Mouse (Mus musculus) heart, adult 11 months (tissue): ENCODE measurements around the gene Gm11027.

Source experiments
- DNase-seq: peaks from one replicate; pipeline ENCODE4 v3.0.0; 2022

Gene Gm11027

DNA sequence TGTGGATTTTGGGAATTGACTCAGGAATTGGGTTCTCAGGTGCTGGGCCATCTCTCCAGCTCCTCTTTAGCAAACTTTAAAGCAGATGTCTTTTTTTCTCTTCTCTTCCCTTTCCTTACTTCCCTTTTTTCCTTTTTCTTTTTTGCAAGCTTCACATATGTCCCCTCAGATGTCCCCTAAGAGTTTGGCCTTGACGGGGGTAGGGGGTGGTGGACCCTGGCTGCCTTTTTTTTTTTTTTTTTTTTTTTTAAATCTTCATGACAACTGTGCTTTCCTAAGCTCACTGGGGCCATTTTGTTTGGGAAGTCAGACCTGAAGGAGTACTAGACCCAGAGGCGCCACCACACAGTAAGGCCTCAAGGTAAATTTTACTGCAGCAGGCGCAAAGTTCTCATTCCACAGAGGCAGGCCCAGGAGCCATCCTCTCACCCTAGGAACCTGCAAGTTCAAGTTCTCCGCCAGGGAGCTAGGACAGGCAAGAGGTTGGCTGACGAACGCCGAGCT, 5.0 kb downstream of the Gm11027 start:
- DNase-seq, result no peak

DNA sequence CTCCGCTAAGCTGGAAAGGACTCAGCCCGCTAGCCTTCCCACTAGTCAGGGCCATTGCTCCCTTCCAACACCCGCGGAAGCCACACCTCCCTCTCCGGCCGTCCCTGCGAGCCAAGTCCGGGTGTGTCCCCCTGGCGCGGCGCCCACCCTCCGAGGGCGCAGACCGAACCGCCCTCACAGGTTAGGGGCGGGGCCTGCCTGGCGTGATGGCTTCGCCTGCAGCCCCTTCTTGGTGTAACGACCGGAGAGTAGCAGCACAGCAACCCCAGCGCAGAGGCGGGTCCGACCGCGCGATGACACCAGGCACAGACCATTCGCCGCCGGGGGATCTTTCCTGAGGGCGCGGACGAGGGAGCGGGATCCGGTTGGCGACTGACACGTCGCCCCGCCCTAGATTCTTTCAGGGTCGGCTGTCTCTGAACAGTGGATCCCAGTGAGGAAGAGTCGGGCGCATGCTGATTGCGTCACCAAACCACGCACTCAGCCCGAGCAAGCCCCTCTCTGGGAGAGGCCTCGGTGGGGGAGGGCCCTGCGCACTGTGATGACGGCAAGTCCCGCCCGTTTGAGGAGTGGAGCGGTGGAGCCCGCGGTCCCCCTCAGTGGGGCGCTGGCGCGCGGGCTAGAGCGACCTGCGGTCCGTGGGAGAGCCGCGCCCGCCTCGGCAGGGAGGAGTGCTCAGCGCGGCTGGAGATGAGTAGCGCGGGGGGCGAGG, 5.6 kb downstream of the Gm11027 start, which contains the start of gene Esyt2:
Esyt2 (plus strand) TSS at position 544 of the 712 bp plus-strand sequence.
- DNase-seq, result peak; percentile 100

DNA sequence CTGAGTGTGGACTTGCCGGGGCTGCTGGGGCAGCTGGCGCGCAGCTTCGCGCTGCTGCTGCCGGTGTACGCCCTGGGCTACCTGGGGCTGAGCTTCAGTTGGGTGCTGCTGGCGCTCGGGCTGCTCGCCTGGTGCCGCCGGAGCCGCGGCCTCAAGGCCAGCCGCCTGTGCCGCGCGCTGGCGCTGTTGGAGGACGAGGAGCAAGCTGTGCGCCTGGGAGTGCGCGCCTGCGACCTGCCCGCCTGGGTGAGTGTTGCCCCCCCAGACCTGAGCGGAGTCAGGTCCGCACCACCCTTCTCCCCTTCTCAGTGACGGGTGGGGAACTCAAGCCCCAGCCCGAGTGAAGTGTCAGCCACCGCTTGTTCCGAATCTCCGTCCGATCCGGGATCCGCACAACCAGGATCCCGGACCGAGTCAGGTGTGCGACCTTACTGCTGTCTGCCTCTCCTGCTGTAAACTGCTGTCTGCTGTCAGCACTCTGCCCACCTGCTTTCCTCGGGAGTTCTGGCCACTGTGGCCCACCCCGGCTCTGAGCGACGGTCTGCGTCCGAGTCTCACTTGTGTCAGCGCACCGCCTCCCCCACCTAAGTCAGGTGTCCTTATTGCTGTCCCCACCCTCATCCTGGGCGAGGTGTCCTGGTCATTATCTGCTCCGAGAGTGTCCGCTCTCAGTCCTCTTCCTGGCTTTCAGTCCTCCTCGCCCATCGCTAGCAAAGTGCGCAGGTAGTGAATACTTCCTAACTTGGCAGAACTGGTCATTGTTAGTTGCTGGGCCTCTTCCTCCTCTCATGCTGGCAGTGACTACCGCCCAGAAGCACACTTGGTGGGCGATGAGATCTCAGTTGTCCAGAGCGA, 6.5 kb downstream of the Gm11027 start:
- peak; percentile 94 for DNase-seq

DNA sequence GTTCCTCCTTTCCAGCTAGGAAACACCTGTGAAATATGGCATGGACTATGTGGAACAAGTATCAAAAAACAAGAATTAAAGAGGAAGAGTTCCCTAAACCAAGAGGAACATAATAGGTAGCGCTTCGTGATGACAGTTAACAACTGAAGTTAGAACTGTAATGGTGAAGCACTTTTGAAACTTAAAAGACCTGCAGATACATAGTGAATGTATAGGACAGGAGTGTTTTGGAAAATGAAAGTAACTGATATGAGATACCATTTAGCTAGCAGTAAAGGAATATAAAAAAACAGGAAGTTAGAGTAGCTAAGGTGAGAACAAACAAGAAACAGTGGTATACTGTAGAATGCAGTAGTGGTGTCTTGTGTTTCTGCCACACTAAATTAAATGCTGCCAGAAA, 7.7 kb downstream of the Gm11027 start:
- DNase-seq, result no peak

DNA sequence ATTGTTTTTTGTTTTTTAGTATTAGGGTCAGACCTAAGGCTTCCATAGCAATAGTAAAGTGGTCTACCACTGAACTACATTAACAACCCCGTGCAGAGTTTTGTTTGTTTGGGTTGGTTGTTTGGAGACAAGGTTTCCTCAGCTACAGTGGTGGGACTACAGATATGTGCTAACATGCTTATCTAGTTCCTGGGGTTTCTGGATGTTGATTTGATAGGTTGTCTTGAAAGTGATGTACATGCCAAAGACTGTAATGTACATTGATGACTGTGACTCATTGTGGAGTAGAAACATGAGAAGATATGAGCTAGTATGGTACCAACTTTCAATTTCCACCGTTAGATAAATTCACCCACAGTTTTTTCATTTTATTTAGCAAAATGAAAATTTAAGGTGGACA, 8.3 kb downstream of the Gm11027 start:
- no peak for DNase-seq

DNA sequence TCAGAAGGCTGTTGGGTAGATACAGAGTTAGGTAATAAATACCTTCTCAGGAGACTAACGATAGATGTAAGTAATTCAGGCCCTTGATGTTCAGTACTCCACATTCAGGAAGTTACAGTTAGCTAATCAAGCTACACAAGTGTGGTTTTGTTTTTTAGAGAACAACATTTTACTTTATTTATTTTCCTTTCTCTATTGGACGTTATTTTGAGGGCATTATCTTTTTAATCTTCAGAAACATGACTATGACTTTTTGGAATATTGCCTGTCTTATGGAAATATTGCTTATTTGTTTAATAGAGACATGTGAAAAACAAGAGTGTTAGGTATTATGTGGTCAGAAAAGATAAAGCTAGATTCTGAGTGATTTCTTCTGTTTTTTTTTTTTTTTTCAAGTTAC, 18.0 kb downstream of the Gm11027 start:
- DNase-seq, result no peak

DNA sequence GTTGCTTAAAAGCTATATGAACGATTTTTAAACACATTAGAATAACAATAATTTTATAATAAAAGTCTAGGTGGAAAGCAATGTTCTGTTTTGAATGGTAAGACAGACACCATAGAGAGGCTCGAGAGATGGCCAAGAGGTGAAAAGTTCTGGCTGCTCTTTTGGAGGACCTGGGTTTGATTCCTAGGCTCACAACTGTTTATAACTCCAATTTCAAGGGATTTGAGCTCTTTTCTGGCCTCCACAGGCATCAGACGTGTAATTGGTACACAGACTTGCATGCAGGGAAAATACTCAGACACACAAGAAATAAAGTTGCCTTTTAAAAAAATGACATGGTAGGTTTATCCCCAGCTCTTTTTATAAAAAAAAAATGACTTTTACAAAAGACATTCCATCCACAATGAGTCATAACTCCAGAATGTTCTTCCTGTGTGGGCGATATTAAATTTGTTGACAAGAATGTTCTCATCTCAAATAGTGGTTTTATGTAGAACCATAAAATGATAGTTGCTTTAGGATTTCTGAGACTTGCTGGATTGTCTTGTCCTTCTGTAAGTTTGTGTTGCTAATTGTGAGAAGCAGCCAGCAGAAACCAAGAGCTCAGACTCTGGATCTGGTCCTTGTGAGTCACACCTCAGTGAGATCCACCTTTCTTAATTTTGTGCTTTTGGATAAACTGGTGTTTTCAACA, 18.6 kb downstream of the Gm11027 start:
- DNase-seq, result peak; percentile 72

DNA sequence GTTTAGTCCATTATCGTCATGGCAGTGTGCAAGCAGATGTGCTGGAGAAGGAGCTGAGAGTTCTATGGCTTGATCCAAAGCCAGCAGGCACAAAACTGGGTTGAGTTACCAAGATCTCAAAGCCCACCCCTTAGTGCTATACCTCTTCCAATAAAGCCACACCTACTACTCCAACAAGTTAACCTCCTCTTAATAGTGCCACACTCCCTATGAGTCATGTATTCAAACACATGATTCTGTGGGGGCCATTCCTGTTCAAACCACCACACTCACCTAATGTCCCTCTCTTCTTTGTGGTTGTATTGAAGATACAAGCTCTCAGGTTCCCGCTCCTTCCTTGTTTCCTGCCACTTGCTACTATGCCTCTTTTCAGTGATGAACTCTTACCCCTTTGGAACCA, 24.7 kb downstream of the Gm11027 start:
- no peak for DNase-seq

DNA sequence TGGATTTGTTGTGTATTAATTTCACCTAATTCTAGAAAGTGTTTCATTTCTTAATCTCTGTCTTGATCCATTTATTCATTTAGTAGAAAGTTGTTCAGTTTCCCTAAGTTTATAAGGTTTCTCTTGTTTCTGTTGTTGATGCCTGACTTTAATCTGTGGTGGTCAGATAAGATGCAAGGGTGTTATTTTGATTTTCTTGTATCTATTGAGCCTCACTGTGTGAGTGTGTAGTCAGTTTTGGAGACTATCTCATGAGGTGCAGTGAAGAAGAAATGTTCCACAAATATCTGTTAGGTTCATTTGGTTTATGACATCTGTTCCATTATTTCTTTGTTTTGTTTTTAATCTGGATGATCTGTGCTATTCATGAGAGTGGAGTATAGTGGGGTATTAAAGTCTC, 27.0 kb downstream of the Gm11027 start:
- DNase-seq, result no peak

DNA sequence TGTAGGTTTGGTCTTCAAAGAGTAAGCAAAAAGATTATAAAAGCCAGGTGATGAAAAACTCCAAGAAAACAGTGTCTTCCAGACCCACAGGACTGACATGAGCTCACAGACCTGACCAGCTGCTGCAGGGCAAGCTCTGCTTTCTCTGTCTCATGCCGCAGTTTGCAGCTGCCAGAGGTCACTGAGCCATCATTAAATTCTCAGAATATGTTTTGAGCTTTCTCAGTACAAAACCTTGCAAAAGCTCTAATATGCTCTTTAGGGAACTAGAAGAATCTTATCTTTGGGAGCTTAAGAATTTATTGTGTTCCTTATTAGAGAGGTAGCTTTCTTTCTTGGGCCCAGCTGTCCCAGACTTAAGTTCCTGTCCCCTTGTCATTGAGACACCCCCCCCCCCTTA, 30.9 kb downstream of the Gm11027 start:
- peak; percentile 85 for DNase-seq

DNA sequence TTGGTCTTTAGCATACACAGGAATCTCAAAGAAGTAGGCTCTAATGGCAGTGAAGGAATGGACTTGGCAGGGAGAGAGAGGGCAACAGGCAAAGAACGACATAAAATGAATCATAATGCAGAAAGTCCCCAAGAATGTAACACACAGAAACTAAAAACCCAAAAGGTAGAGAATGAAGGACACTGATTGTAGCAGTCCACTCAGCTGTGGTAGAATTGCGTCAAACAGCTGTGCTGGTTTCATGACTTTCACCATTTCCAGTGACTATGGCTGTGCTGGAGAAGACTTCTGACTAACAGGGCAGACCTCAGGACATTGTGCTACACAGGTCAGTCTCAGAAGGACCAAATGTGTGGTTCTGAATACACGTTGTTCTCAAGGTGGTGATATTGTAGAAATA, 32.7 kb downstream of the Gm11027 start:
- peak; percentile 74 for DNase-seq

DNA sequence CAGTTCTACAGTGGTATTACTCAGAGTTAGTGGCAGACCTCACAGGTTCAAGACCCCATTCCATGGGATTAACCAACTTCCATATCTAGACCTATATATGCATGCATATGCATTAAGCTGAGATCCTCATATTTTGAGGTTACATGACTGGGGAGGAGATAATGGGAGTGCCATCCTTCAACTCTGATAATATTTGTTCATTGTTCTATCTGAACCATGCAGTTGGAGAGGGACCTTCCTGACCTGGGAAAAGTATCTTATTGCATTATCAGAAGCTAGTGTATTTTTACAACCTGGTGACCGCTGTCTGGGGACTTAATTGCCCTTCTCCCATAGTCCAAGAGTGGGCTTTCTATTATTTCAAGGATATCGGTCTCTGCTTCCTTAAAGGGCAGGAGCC, 33.4 kb downstream of the Gm11027 start:
- DNase-seq, result no peak

DNA sequence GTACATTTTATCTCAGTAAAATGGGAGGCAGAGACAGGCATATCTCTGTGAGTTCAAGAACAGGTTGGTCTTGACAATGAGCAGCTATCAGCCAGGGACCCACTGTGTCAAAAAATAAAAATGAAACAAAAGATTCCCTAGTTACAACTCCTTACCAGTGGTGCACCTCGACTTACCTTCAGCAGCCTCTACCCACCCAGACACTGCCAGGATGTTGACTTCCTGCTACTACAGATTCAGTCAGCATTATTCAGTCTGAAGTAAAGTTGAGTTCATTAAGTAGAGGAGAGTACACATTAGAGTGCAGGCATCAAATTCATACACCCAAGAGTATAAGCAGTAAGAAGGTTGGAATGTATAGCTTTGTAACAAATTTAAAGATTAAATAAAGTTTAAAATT, 38.6 kb downstream of the Gm11027 start:
- DNase-seq, result no peak

DNA sequence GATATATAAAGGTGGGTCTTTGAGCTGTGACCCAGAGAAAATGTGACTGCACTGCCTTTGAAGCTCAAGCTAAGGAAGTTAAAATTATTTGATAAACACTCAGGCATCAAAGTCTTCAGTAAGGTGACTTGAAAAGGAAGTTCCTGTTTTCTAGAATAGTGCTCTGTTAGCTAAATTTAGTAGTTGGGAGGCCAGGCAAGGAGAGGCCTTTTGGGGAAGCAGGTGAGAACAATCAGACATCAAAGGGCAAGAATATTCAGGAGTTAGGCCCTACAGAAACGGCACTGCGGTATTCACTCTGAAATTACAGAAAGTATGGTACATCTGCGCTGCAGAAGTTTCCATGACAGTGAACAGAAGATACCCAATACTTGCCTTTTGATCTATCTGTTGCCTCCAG, 40.3 kb downstream of the Gm11027 start:
- DNase-seq, result no peak

DNA sequence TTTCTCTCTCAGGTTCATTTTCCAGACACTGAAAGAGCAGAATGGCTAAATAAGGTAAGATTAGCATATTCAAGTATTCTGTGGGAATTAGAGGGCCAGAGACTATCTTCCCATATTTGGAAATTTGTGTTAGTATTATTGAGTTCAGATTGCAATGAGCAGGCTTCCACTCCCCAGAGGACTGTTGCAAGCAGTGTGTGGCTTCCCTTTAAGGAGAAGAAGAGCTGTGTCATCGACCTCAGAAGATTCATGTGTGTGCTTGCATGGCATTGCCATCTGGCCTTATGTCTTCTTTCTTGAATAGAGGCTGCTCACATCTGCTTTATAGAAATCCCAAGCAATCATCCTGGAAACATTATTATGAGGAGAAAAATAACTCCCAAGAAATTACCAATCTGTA, 42.6 kb downstream of the Gm11027 start:
- DNase-seq, result no peak
